Mouse (Mus musculus) ovary, postnatal 36 days (tissue): ENCODE measurements around the gene Anapc13.
A peak's percentile ranks its signal among the peaks of the same experiment; 100 is the strongest.

Experiments
- DNase-seq: peaks from one replicate; pipeline ENCODE4 v3.0.0; 2022; ENCODE audit warnings: low spot score, mixed read lengths

Anapc13 gene

GRCm38 (mm10) chr9:102631589-102632147 lies 5.6 kb downstream of the Anapc13 start:
- DNase-seq = no peak

GRCm38 (mm10) chr9:102632173-102632572 lies 6.1 kb downstream of the Anapc13 start:
- no peak for DNase-seq

- DNase-seq = no peak
Measured at GRCm38 (mm10) chr9:102632923-102633537, 6.9 kb downstream of the Anapc13 start.

- no peak for DNase-seq
Measured at GRCm38 (mm10) chr9:102634453-102634852, 8.4 kb downstream of the Anapc13 start.

GRCm38 (mm10) chr9:102636553-102636952 lies 10.5 kb downstream of the Anapc13 start:
- DNase-seq = peak; percentile 49

- no peak for DNase-seq
Measured at GRCm38 (mm10) chr9:102637115-102637514, 11.0 kb downstream of the Anapc13 start.

- DNase-seq = no peak
Measured at GRCm38 (mm10) chr9:102638963-102639362, 12.9 kb downstream of the Anapc13 start.

- no peak for DNase-seq
Measured at GRCm38 (mm10) chr9:102639510-102639909, 13.4 kb downstream of the Anapc13 start.

- no peak for DNase-seq
Measured at GRCm38 (mm10) chr9:102641531-102641930, 15.4 kb downstream of the Anapc13 start.

GRCm38 (mm10) chr9:102643071-102643485 lies 17.0 kb downstream of the Anapc13 start:
- no peak for DNase-seq

- DNase-seq = peak; percentile 69
Measured at GRCm38 (mm10) chr9:102643486-102644101, 17.5 kb downstream of the Anapc13 start.

GRCm38 (mm10) chr9:102645119-102645695 lies 19.1 kb downstream of the Anapc13 start:
- no peak for DNase-seq

GRCm38 (mm10) chr9:102647010-102647409 lies 20.9 kb downstream of the Anapc13 start:
- no peak for DNase-seq

GRCm38 (mm10) chr9:102649917-102650527 lies 23.9 kb downstream of the Anapc13 start:
- DNase-seq = no peak

GRCm38 (mm10) chr9:102650637-102651036 lies 24.5 kb downstream of the Anapc13 start:
- no peak for DNase-seq

- no peak for DNase-seq
Measured at GRCm38 (mm10) chr9:102651199-102651720, 25.2 kb downstream of the Anapc13 start.

- no peak for DNase-seq
Measured at GRCm38 (mm10) chr9:102656355-102657095, 30.4 kb downstream of the Anapc13 start.

- DNase-seq = no peak
Measured at GRCm38 (mm10) chr9:102668115-102668514, 42.0 kb downstream of the Anapc13 start.

- DNase-seq = no peak
Measured at GRCm38 (mm10) chr9:102668906-102669305, 42.8 kb downstream of the Anapc13 start.

GRCm38 (mm10) chr9:102673381-102673780 lies 47.3 kb downstream of the Anapc13 start:
- DNase-seq = no peak

- no peak for DNase-seq
Measured at GRCm38 (mm10) chr9:102675922-102676321, 49.8 kb downstream of the Anapc13 start.

- DNase-seq = no peak
Measured at GRCm38 (mm10) chr9:102681470-102681869, 55.4 kb downstream of the Anapc13 start.
